Mouse (Mus musculus) layer of hippocampus, adult 2 months (tissue): ENCODE results near the gene Xpo1. TPM values are rescaled to one million over a fixed set of nuclear protein-coding genes. Genes with fewer than 3 reads are reported as not detected.

ENCODE experiments used
- DNase-seq, 2 experiments: peaks; one replicate each; pipeline ENCODE4 v3.0.0; 2022; ENCODE audit warnings: low spot score in 2 of 2
- H3K27ac ChIP-seq: fragments of 200-600 bp; 2 replicates; pipeline ENCODE4 v1.8.1; 2022
- H3K4me3 ChIP-seq: fragments of 200-600 bp; 2 replicates; pipeline ENCODE4 v1.8.1; 2022; ENCODE audit warnings: mild to moderate bottlenecking
- CTCF ChIP-seq: fragments of 200-600 bp; conservative IDR thresholded peaks from 2 replicates; pipeline ENCODE4 v1.8.1; 2022; ENCODE audit warnings: antibody characterized with exemption, mild to moderate bottlenecking, moderate library complexity
- long read RNA-seq, 2 experiments: library from polyadenylated mRNA; stranded (forward); transcript quantifications; one replicate each; pipeline ENCODE4 v2.0.0; 2021; ENCODE audit warnings: borderline mapping rate in 2 of 2
- total RNA-seq, 2 experiments: library from RNA; stranded (reverse); gene quantifications; 2 replicates each; pipeline ENCODE4 v1.2.3; 2021

The Xpo1 gene
- 10 to 100 TPM; 65.8 to 66.9 TPM for total RNA-seq
- long read RNA-seq, experiment 1, full-length matches to known transcripts: 27 of 32 reads
- long read RNA-seq, experiment 1, partial matches to known transcripts: 1 of 32 reads
- long read RNA-seq, experiment 1, other reads (novel, unspliced or antisense): 4 of 32 reads
- long read RNA-seq, experiment 2, full-length matches to known transcripts: 32 of 48 reads
- long read RNA-seq, experiment 2, partial matches to known transcripts: 7 of 48 reads
- long read RNA-seq, experiment 2, other reads (novel, unspliced or antisense): 9 of 48 reads

- Histone ChIP-seq H3K27ac (peak within 1 kb of the TSS; percentile 96), H3K4me3 (peak within 1 kb of the TSS; percentile 96)
- peak; percentile 84 for TF ChIP-seq CTCF
- DNase-seq: peak; percentile 99 to 100
These were observed at the start of gene Xpo1 for GRCm38 (mm10) chr11:23255427-23256193. Gene Xpo1 (plus strand): TSS chr11:23256041.

DNA sequence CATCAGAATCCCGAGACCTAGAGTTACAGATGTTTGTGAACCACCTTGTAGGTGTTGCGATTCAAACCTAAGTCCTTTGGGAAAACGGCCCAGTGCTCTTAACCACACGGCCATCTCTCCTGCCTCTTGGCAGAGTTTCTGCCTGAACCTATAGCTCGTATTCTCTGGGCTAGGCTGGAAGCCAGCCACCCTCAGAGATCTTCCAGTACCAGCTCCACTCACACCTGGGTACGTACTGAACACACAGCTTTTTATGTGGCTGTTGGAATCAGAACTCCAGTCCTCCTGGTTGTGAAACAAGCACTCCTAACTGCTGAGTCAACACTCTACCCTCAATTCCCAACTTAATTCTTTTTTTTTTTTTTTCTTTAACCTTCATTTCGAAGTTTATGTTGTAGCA, 46.1 kb upstream of the Xpo1 start:
- TF ChIP-seq CTCF: no peak
- H3K4me3 ChIP-seq: no peak overlapping the region
- no peak for DNase-seq
- H3K27ac ChIP-seq: no peak overlapping the region

DNA sequence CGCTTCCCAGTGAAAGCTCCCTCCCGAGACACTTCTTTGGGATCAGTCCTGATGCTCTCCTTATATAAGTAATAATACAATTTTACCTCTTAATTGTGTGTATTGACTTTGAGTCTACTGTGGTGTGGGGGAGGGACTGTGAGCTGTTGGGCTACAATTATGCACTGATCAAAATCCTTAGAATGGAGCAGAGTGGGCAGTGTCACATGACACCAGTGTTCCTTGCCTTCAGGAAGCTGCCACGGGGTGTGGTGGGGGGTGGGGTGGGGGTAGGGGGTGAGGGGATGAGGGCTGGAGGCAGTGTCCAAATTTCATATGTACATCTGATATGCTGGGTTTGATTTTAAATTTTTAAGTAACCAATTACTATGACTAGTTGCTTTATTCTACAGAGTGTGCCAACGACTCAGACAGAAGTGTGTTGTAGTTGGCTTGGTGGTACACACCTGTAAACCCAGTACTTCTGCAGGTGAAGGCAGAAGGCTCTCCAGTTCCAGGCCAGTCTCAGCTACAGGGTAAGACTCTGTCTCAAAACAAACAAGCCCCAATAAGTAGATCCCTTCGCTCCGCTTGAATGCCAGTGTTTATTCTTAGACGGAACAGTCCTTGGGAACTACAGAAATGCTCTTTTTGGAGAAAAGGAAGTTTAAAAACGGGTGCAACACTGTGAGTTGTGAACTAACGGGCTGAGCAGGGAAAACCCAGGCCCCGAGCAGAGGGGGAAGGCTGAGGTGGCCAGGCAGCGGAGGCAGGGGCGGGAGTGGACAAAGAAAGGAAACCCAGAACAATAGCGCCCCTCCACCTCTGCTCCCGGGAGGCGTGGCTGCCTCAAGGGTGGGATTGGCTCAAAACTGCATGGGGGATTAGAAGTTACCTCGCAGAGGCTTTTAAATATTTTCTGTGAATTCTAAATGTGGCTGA, 45.0 kb upstream of the Xpo1 start:
- Histone ChIP-seq H3K4me3 (peak overlapping the region; percentile 29), H3K27ac (peak overlapping the region; percentile 59)
- no peak for DNase-seq
- no peak for TF ChIP-seq CTCF

GRCm38 (mm10) chr11:23217430-23217829, 38.4 kb upstream of the Xpo1 start:
- no peak overlapping the region for H3K27ac ChIP-seq
- DNase-seq: no peak
- TF ChIP-seq CTCF: no peak

GRCm38 (mm10) chr11:23236015-23236414, 19.8 kb upstream of the Xpo1 start:
- Histone ChIP-seq H3K4me3 (no peak overlapping the region), H3K27ac (no peak overlapping the region)
- no peak for DNase-seq
- no peak for TF ChIP-seq CTCF

More at GRCm38 (mm10) chr11:23217430-23217829, 38.4 kb upstream of the Xpo1 start:
- H3K4me3 ChIP-seq: no peak overlapping the region

DNA sequence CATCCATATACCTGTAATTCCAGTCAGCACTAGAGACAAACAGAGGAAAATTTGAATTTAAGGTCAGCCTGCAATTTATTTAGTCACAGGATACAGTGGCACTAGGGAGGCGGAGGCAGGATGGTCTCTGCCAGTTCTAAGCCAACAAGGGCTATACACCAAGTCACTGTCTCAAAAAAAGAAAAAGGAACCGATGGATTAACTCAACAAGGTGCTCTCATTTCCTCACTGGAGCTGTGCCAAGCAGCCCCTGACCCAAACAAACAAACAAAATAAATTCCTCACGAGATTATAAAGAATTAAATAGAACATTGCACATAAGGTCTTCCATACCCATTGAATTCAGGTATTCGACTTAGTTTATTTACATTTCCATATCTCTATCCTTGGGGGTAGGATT, 1.9 kb upstream of the Xpo1 start:
- no peak for DNase-seq
- no peak overlapping the region for H3K27ac ChIP-seq
- no peak for TF ChIP-seq CTCF
- no peak overlapping the region for H3K4me3 ChIP-seq

- no peak for DNase-seq
- Histone ChIP-seq H3K4me3 (peak overlapping the region; percentile 66), H3K27ac (peak overlapping the region; percentile 90)
- TF ChIP-seq CTCF: no peak
These were observed 1.3 kb upstream of the Xpo1 start for GRCm38 (mm10) chr11:23254548-23254947.

GRCm38 (mm10) chr11:23255053-23255426, 801 bp upstream of the Xpo1 start:
- no peak for DNase-seq
- peak overlapping the region; percentile 66 for H3K4me3 ChIP-seq
- peak overlapping the region; percentile 90 for H3K27ac ChIP-seq
- no peak for TF ChIP-seq CTCF

DNA sequence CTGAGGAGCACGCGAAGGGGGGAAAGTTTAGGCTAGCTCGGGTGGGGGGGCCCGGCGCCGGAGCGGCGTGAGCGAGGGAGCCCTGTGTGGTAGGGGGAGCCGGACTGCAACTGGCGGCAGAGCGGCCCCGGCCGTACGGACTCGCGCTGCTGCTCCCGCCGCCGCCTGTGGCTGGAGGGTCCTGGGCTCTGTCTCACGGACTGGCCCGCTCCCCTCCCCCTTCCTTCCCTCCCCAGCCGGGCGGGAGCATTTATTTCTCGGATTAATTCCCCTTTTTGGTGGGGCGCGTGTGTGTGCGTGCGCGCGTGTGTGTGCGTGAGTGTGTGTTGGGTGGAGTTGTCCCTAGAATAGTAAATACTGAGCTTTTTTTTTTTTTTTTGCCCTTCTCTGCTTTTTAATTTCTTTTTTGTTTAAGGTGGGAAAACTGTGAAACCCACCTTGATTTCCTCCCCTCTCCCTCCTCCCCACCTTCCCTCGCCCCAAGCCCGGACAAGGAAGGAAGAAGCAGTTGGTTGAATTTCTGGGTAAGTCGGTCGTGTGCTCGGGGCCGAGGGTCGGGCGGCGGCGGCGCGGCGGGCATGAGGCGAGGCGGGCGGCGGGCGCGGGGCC, 457 bp downstream of the Xpo1 start:
- H3K27ac ChIP-seq: peak overlapping the region; percentile 96
- DNase-seq: peak in 1 of 2 experiments; percentile 24
- peak overlapping the region; percentile 96 for H3K4me3 ChIP-seq
- TF ChIP-seq CTCF: no peak

DNA sequence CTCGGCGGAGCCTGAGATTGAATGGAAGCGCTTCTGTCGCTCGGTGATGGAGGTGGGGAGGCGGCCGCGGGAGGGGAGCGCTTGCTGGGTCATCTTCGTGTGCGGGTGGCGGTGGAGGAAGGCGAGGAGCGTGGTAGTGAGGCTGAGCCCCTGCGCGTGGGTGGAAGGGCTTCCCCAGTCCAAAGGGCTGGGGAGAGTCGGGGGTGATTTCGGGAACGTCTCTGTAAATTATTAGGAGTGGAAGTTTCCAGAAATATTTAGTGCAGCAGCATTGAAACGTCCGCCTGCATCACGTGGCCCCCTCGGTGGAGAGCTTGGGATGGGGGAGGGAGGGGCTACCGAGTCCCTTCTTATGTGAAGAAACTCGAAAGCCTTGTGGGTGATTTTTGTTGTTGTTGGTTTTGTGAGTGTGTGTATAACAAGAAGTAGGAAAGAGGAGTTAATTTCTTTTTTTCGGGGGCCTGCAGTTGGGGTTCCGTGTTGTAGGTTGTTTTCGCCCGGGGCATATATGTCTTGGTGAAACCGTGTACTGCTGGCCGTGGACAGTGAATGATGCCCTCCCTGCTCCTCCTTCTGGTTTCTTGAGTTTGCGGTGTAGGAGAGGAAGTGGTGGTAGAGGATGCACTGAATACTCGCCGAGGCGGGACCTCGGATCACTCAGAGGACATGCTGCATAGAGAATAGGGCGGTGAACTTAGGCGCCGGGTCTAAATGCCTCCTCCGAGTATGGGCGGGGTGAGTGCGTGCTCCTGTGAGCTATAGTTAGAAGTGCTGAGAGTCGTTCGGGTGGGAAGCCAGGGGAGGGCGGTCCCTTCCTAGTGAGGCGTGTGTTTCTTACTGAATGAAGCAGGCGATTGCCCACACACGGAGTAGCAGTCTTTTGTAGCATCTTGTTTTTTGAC, 1.2 kb downstream of the Xpo1 start:
- peak; percentile 30 to 48 for DNase-seq
- TF ChIP-seq CTCF: no peak
- H3K4me3 ChIP-seq: peak overlapping the region; percentile 96
- peak overlapping the region; percentile 96 for H3K27ac ChIP-seq

DNA sequence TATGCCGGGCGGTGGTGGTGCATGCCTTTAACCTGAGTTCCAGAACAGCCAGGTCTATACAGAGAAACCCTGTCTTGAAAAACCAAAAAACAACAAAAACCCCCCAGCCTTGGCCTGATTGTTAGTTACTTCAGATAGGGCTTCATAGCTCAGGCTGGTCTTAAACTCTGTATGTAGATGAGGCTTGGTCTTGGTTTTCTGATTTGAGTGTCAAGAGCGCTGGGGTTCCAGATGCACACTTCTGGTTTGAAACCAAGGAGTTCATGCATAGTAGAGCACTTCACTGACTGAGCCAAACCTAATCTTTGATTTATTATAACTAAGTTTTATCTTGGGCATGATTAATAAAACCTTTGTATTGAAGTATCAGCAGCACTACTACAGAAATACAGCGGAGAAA, 3.2 kb downstream of the Xpo1 start:
- DNase-seq: no peak
- no peak for TF ChIP-seq CTCF
- Histone ChIP-seq H3K27ac (no peak overlapping the region), H3K4me3 (no peak overlapping the region)
